Mouse (Mus musculus) stomach, postnatal 0 days (tissue): ENCODE results near the gene Abi2. TPM values are rescaled to one million over a fixed set of nuclear protein-coding genes. Genes with fewer than 3 reads are reported as not detected.
A peak's percentile ranks its signal among the peaks of the same experiment; 100 is the strongest.

Experiments used
- ATAC-seq: fragments of 200-750 bp; cut with Nextera tagmentation; 2 replicates; pipeline ENCODE4 v1.8.0; 2017; ENCODE audit not compliant: low FRiP score, low TSS enrichment
- DNase-seq: peaks from one replicate; pipeline ENCODE4 v3.0.0-alpha.2; 2016; ENCODE audit warnings: low spot score
- H3K27ac ChIP-seq: fragments of 300-500 bp; sonication (generic); replicated peaks from 2 replicates; pipeline ENCODE4 v1.5.1; 2014; ENCODE audit warnings: mild to moderate bottlenecking, control low read depth
- H3K27me3 ChIP-seq: fragments of 300-500 bp; sonication (generic); 2 replicates; pipeline ENCODE4 v1.6.1; 2014; ENCODE audit warnings: low read length; ENCODE audit not compliant: control insufficient read depth, insufficient read depth
- H3K36me3 ChIP-seq: fragments of 300-500 bp; sonication (generic); 2 replicates; pipeline ENCODE4 v1.6.1; 2014; ENCODE audit warnings: low read length, mixed read lengths; ENCODE audit not compliant: control insufficient read depth, insufficient read depth
- H3K4me1 ChIP-seq: fragments of 300-500 bp; sonication (generic); replicated peaks from 2 replicates; pipeline ENCODE4 v1.6.1; 2014; ENCODE audit warnings: antibody characterized with exemption; ENCODE audit not compliant: control insufficient read depth, insufficient read depth
- H3K4me2 ChIP-seq: fragments of 300-500 bp; sonication (generic); replicated peaks from 2 replicates; pipeline ENCODE4 v1.6.1; 2014; ENCODE audit warnings: low read depth, mild to moderate bottlenecking, control low read depth, moderate library complexity
- H3K4me3 ChIP-seq: fragments of 300-500 bp; sonication (generic); 2 replicates; pipeline ENCODE4 v1.5.1; 2014; ENCODE audit warnings: low read depth, low read length, control low read depth
- H3K9ac ChIP-seq: fragments of 300-500 bp; sonication (generic); 2 replicates; pipeline ENCODE4 v1.6.1; 2014; ENCODE audit warnings: mild to moderate bottlenecking, low read length, control low read depth, mixed read lengths
- H3K9me3 ChIP-seq: fragments of 300-500 bp; sonication (generic); 2 replicates; pipeline ENCODE4 v1.6.1; 2016; ENCODE audit warnings: low read length; ENCODE audit not compliant: control insufficient read depth
- CTCF ChIP-seq: IDR thresholded peaks from 2 replicates; pipeline ENCODE4 v1.5.1; 2016; ENCODE audit warnings: antibody characterized with exemption, low read depth, mild to moderate bottlenecking, moderate library complexity
- EP300 ChIP-seq: optimal IDR thresholded peaks from 2 replicates; pipeline ENCODE3; 2016; ENCODE audit warnings: antibody characterized with exemption
- WGBS: fragments of 180-500 bp; shearing (Covaris S2); extraction: QIAGEN DNeasy Blood & Tissue Kit; methylation state at CpG from one replicate; pipeline ENCODE4 v1.1.7; 2014; 5-methylcytosine and 5-hydroxymethylcytosine counted together
- polyA plus RNA-seq: library from polyadenylated mRNA; unstranded; fragments of >200 nt; fragmentation: Nextera tagmentation; extraction: Ambion mirVana; gene quantifications from 2 replicates; pipeline ENCODE4 v1.2.1, GENCODE M21; 2015

Abi2 gene
- polyA plus RNA-seq, 1 experiment from 2014 or later, result 6.8 TPM

GRCm38 (mm10) chr1:60490510-60490909 is 81.1 kb downstream of the Abi2 start:
- no peaks in the 10 kb centered on the region for H3K4me1 ChIP-seq
- no peaks in the 10 kb centered on the region for H3K27me3 ChIP-seq
- H3K9ac ChIP-seq, result no peak overlapping the region
- H3K27ac ChIP-seq, result no peak overlapping the region
- TF ChIP-seq EP300 (no peak), CTCF (no peak)
- ATAC-seq (no peak), DNase-seq (no peak)
- peaks cover 21% of the 10 kb centered on the region; the same call in 1 of the 2 replicates for H3K36me3 ChIP-seq
- no peaks in the 10 kb centered on the region for H3K9me3 ChIP-seq
- 76% methylated on average over 4 of the region's 4 CpGs for WGBS
- H3K4me2 ChIP-seq, result no peak overlapping the region
- H3K4me3 ChIP-seq, result no peak overlapping the region

- no peaks in the 10 kb centered on the region for H3K9me3 ChIP-seq
- DNase-seq, result no peak
- TF ChIP-seq CTCF (no peak), EP300 (no peak)
- H3K4me3 ChIP-seq, result no peak overlapping the region
- H3K27ac ChIP-seq, result no peak overlapping the region
- H3K4me2 ChIP-seq, result no peak overlapping the region
- 57% methylated on average over 5 of the region's 5 CpGs for WGBS
- H3K4me1 ChIP-seq, result no peaks in the 10 kb centered on the region
- no peak overlapping the region for H3K9ac ChIP-seq
- H3K27me3 ChIP-seq, result no peaks in the 10 kb centered on the region
- no peak for ATAC-seq
- H3K36me3 ChIP-seq, result peaks cover 24% of the 10 kb centered on the region; the same call in 1 of the 2 replicates
These were observed 83.0 kb downstream of the Abi2 start for GRCm38 (mm10) chr1:60492404-60492803.

- TF ChIP-seq CTCF, result no peak
- no peak for TF ChIP-seq EP300
These were observed 84.0 kb downstream of the Abi2 start for GRCm38 (mm10) chr1:60493421-60493820.

GRCm38 (mm10) chr1:60503456-60503855 is 94.0 kb downstream of the Abi2 start:
- peaks cover 3% of the 10 kb centered on the region; the same call in 1 of the 2 replicates for H3K36me3 ChIP-seq
- no peak overlapping the region for H3K4me3 ChIP-seq
- H3K4me1 ChIP-seq, result no peaks in the 10 kb centered on the region
- TF ChIP-seq CTCF (no peak), EP300 (no peak)
- no peaks in the 10 kb centered on the region for H3K9me3 ChIP-seq
- no peaks in the 10 kb centered on the region for H3K27me3 ChIP-seq
- H3K4me2 ChIP-seq, result no peak overlapping the region
- no peak for ATAC-seq
- no peak overlapping the region for H3K9ac ChIP-seq
- no peak overlapping the region for H3K27ac ChIP-seq
- 77% methylated on average over 5 of the region's 5 CpGs for WGBS
- DNase-seq, result no peak

More at GRCm38 (mm10) chr1:60493421-60493820, 84.0 kb downstream of the Abi2 start:
- DNase-seq, result no peak
- H3K9ac ChIP-seq, result no peak overlapping the region
- H3K4me2 ChIP-seq, result no peak overlapping the region
- no peaks in the 10 kb centered on the region for H3K27me3 ChIP-seq
- peaks cover 20% of the 10 kb centered on the region; the same call in 1 of the 2 replicates for H3K36me3 ChIP-seq
- H3K9me3 ChIP-seq, result no peaks in the 10 kb centered on the region
- no peak overlapping the region for H3K27ac ChIP-seq
- no peaks in the 10 kb centered on the region for H3K4me1 ChIP-seq
- WGBS, result 87% methylated on average over 6 of the region's 6 CpGs
- no peak overlapping the region for H3K4me3 ChIP-seq
- no peak for ATAC-seq

- Histone ChIP-seq H3K36me3 (no peaks in the 10 kb centered on the region), H3K4me2 (no peak overlapping the region), H3K4me1 (no peaks in the 10 kb centered on the region), H3K4me3 (no peak overlapping the region), H3K27ac (no peak overlapping the region), H3K27me3 (no peaks in the 10 kb centered on the region), H3K9ac (no peak overlapping the region), H3K9me3 (no peaks in the 10 kb centered on the region)
- TF ChIP-seq EP300, result no peak
- TF ChIP-seq CTCF, result no peak
- ATAC-seq (peak; percentile 89), DNase-seq (no peak)
- WGBS, result 30% methylated on average over 2 of the region's 2 CpGs
These were observed 101.2 kb downstream of the Abi2 start for GRCm38 (mm10) chr1:60510584-60510983.

- Histone ChIP-seq H3K4me1 (no peaks in the 10 kb centered on the region), H3K27ac (no peak overlapping the region), H3K4me3 (no peak overlapping the region), H3K36me3 (peaks cover 9% of the 10 kb centered on the region; the same call in 1 of the 2 replicates), H3K4me2 (no peak overlapping the region), H3K9me3 (no peaks in the 10 kb centered on the region), H3K9ac (no peak overlapping the region), H3K27me3 (no peaks in the 10 kb centered on the region)
- 84% methylated on average over 6 of the region's 6 CpGs for WGBS
- TF ChIP-seq CTCF, result peak; percentile 41
- no peak for TF ChIP-seq EP300
- DNase-seq, result no peak
- ATAC-seq, result no peak
These were observed 120.7 kb downstream of the Abi2 start for GRCm38 (mm10) chr1:60530107-60530506.
